Mouse (Mus musculus): ENCODE data around the gene Ccdc62. TPM values are rescaled to one million over a fixed set of nuclear protein-coding genes. Genes with fewer than 3 reads are reported as not detected.
A peak's percentile ranks its signal among the peaks of the same experiment; 100 is the strongest.

Gene Ccdc62
- polyA plus RNA-seq (2015; fragmentation: Nextera tagmentation; extraction: Ambion mirVana): 5.1 and 8.0 TPM in 2 replicates

DNA sequence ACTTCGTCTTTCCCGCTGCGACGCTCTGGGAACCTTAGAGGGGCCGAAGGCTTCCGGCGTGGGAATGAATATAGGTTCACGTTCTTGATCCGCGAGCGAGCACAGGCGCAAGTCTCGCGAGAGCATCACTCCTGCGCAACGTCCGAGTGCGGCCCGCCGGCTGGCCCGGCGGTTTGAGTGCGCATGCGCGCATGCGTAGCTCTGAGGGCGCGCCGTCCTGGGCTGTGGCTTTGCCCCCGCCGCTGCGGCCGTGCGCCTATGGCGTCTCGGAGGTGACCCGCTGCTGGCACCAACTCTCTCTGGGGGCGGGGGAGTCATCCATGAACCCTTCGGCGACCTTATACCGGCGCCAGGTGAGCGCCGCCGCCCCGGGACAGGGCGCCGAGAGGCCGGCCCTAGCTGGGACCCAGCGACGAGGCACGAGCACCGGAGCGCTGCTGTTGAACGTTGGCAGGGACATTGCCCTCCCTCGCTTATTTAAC, at the start of gene Ccdc62:
Gene Ccdc62, plus strand, starts transcription at position 172 of the 482 bp plus-strand sequence.
- Histone ChIP-seq H3K4me1 (replicated peaks) (peaks cover 6% of the 10 kb centered on the region), H3K27me3 (no peaks in the 10 kb centered on the region), H3K27ac (peak within 1 kb of the TSS; percentile 89), H3K4me2 (replicated peaks) (peak within 1 kb of the TSS; percentile 72), H3K4me3 (replicated peaks) (peak within 1 kb of the TSS; percentile 70), H3K9ac (replicated peaks) (peak within 1 kb of the TSS; percentile 89), H3K36me3 (peaks cover 31% of the 10 kb centered on the region), H3K9me3 (no peaks in the 10 kb centered on the region)
- under 1% methylated on average over 56 of the region's 56 CpGs for WGBS
- peak; percentile 97 for ATAC-seq

- no peak overlapping the region for H3K27ac ChIP-seq
- 78% methylated on average over 14 of the region's 14 CpGs for WGBS
- no peaks in the 10 kb centered on the region for H3K4me1 ChIP-seq (replicated peaks)
- H3K9ac ChIP-seq (replicated peaks): no peak overlapping the region
- H3K36me3 ChIP-seq: no peaks in the 10 kb centered on the region
- ATAC-seq: no peak
- H3K9me3 ChIP-seq: no peaks in the 10 kb centered on the region
- H3K27me3 ChIP-seq: no peaks in the 10 kb centered on the region
- no peak overlapping the region for H3K4me2 ChIP-seq (replicated peaks)
- no peak overlapping the region for H3K4me3 ChIP-seq (replicated peaks)
Measured at GRCm38 (mm10) chr5:123880778-123881177, 49.7 kb upstream of the Ccdc62 start.

- 90% methylated on average over 7 of the region's 7 CpGs for WGBS
- Histone ChIP-seq H3K9me3 (no peaks in the 10 kb centered on the region), H3K27ac (no peak overlapping the region), H3K9ac (replicated peaks) (no peak overlapping the region), H3K4me1 (replicated peaks) (no peaks in the 10 kb centered on the region), H3K4me2 (replicated peaks) (no peak overlapping the region), H3K36me3 (no peaks in the 10 kb centered on the region), H3K27me3 (no peaks in the 10 kb centered on the region), H3K4me3 (replicated peaks) (no peak overlapping the region)
- ATAC-seq: no peak
Measured at GRCm38 (mm10) chr5:123883891-123884290, 46.6 kb upstream of the Ccdc62 start.

DNA sequence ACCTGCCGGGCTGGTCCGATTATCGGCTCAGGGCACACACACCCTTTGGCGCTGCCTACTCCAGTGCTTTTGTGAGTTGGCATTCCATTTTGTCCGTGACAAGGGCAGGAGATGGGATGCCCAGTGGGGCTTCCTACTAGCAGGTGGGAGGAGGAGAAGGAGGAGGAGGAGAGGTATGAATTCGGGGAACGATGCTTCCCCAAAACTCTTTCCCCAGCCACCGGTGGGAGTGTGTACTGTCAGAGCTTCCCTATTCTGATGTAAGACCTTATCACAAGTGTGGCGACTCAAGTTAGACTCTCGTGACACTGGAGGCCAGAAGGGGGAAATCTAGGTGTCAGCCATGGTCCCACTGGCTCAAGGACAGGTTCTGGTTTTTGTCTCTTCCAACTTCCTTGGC, 46.1 kb upstream of the Ccdc62 start:
- Histone ChIP-seq H3K4me1 (replicated peaks) (no peaks in the 10 kb centered on the region), H3K27me3 (no peaks in the 10 kb centered on the region), H3K27ac (no peak overlapping the region), H3K9ac (replicated peaks) (no peak overlapping the region), H3K4me3 (replicated peaks) (no peak overlapping the region), H3K9me3 (no peaks in the 10 kb centered on the region), H3K4me2 (replicated peaks) (no peak overlapping the region), H3K36me3 (no peaks in the 10 kb centered on the region)
- WGBS: 77% methylated on average over 10 of the region's 10 CpGs
- no peak for ATAC-seq

DNA sequence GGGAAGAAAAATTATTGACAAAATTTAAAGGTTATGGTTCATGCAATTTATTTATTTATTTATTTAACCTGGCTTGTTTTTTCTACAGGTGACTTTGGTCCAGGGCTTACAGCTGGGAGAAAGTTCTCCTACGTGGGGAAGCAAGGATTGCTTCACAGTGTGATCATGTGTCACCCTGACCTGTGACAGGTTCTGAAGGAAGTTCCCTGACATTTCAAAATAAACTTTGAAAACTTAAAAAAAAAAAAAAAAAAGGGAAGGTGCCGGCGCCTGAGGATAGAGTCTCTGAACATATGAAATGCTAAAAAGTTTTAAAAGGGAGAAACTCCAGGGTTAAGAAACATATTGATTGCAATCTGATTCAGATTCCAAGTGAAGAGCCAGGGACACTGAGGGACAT, 44.1 kb upstream of the Ccdc62 start:
- Histone ChIP-seq H3K9ac (replicated peaks) (no peak overlapping the region), H3K27ac (no peak overlapping the region), H3K9me3 (no peaks in the 10 kb centered on the region), H3K4me1 (replicated peaks) (no peaks in the 10 kb centered on the region), H3K36me3 (no peaks in the 10 kb centered on the region), H3K27me3 (no peaks in the 10 kb centered on the region), H3K4me3 (replicated peaks) (no peak overlapping the region), H3K4me2 (replicated peaks) (no peak overlapping the region)
- no peak for ATAC-seq
- WGBS: 91% methylated on average over 3 of the region's 3 CpGs

DNA sequence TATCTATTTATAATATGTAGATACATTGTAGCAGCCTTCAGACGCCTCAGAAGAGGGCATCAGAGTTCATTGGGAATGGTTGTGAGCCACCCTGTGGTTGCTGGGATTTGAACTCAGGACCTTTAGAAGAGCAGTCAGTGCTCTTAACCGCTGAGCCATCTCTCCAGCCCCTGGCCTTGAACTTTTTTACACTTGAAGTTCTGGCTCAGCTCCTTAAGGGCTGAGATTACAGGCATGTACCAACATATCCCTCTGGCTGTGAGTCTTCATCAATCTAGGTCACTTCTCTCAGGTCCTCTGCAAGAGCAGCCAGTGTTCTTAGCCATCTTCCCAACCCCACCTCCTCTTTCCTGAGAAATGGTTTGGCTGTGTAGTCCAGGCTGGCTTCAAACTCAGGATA, 40.2 kb upstream of the Ccdc62 start:
- Histone ChIP-seq H3K4me3 (replicated peaks) (no peak overlapping the region), H3K4me2 (replicated peaks) (no peak overlapping the region), H3K36me3 (no peaks in the 10 kb centered on the region), H3K27ac (no peak overlapping the region), H3K9ac (replicated peaks) (no peak overlapping the region), H3K27me3 (no peaks in the 10 kb centered on the region), H3K4me1 (replicated peaks) (no peaks in the 10 kb centered on the region), H3K9me3 (no peaks in the 10 kb centered on the region)
- no peak for ATAC-seq
- WGBS: 84% methylated on average over 2 of the region's 2 CpGs

DNA sequence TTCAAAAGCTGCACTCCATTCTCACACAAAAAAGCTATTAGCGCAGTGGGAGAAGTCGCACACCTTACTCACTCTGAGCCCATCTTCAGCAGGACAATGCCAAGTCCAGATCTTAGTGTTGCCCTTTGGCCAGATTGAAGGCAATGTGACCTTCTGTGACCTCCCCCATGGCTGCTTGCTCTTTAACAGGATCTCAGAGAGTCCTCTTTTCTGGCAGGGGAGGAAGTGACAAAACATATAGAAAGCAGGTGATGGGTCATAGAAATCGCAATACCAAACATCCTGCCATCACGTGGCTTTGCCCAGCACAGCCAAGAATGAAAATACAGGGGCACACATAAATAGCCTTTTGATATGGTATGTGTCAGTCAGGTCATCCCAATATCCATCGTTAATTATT, 39.5 kb upstream of the Ccdc62 start:
- Histone ChIP-seq H3K4me2 (replicated peaks) (no peak overlapping the region), H3K36me3 (no peaks in the 10 kb centered on the region), H3K9ac (replicated peaks) (no peak overlapping the region), H3K4me1 (replicated peaks) (no peaks in the 10 kb centered on the region), H3K27ac (no peak overlapping the region), H3K9me3 (no peaks in the 10 kb centered on the region), H3K4me3 (replicated peaks) (no peak overlapping the region), H3K27me3 (no peaks in the 10 kb centered on the region)
- no peak for ATAC-seq
- WGBS: 79% methylated on average over 5 of the region's 5 CpGs

- Histone ChIP-seq H3K27me3 (no peaks in the 10 kb centered on the region), H3K4me2 (replicated peaks) (no peak overlapping the region), H3K9ac (replicated peaks) (no peak overlapping the region), H3K27ac (no peak overlapping the region), H3K4me3 (replicated peaks) (no peak overlapping the region), H3K36me3 (no peaks in the 10 kb centered on the region), H3K9me3 (no peaks in the 10 kb centered on the region), H3K4me1 (replicated peaks) (no peaks in the 10 kb centered on the region)
- no peak for ATAC-seq
- WGBS: 52% methylated on average over 6 of the region's 6 CpGs
Measured at GRCm38 (mm10) chr5:123891669-123892068, 38.8 kb upstream of the Ccdc62 start.

- no peak overlapping the region for H3K27ac ChIP-seq
- H3K4me2 ChIP-seq (replicated peaks): no peak overlapping the region
- no peaks in the 10 kb centered on the region for H3K9me3 ChIP-seq
- no peak overlapping the region for H3K9ac ChIP-seq (replicated peaks)
- H3K27me3 ChIP-seq: no peaks in the 10 kb centered on the region
- ATAC-seq: no peak
- H3K4me3 ChIP-seq (replicated peaks): no peak overlapping the region
- no peaks in the 10 kb centered on the region for H3K4me1 ChIP-seq (replicated peaks)
- 90% methylated on average over 5 of the region's 5 CpGs for WGBS
- H3K36me3 ChIP-seq: no peaks in the 10 kb centered on the region
Measured at GRCm38 (mm10) chr5:123893520-123893919, 37.0 kb upstream of the Ccdc62 start.

DNA sequence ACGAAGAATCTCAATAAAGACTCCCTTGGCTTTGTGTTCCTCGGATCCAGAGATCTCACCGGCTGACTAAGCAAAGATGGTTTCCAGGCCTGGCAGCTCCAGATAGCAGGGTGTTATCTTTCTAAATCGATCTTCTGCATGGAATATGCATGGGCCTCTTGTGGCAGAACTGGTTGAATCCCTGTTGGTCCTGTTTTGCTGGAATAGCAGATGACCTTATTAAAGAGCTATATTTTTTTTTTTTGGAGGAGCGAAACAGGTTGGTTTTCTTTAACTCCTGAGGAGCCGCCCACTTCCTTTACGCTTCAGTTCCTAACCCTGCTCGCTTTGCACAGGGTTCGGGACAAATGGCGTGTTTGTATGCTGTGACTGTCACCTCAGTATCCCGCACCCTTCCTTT, 34.1 kb upstream of the Ccdc62 start:
- no peak overlapping the region for H3K4me2 ChIP-seq (replicated peaks)
- H3K36me3 ChIP-seq: no peaks in the 10 kb centered on the region
- H3K27me3 ChIP-seq: no peaks in the 10 kb centered on the region
- no peak overlapping the region for H3K4me3 ChIP-seq (replicated peaks)
- H3K4me1 ChIP-seq (replicated peaks): no peaks in the 10 kb centered on the region
- no peak overlapping the region for H3K27ac ChIP-seq
- H3K9me3 ChIP-seq: no peaks in the 10 kb centered on the region
- WGBS: 85% methylated on average over 11 of the region's 11 CpGs
- no peak overlapping the region for H3K9ac ChIP-seq (replicated peaks)
- ATAC-seq: no peak

DNA sequence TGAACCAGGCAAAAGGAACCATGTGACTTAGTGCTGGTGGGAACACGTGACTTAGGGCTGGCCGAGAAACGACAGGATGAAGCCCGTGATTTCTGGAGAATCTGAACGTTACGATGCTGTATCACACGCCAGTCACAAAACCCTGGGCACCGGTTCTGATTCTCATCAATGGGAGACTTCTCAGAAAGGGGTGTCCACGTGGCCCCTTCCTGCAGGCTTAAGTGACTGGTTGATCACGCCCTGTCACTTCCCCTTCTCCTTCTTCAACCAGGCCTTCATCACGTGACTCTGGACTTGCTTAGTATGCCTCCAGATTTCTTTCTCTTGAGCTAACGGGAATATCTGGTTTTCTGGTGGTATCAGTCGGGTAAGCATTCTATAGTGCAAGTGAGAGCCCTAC, 33.1 kb upstream of the Ccdc62 start:
- Histone ChIP-seq H3K9me3 (no peaks in the 10 kb centered on the region), H3K4me2 (replicated peaks) (no peak overlapping the region), H3K27ac (no peak overlapping the region), H3K27me3 (no peaks in the 10 kb centered on the region), H3K4me3 (replicated peaks) (no peak overlapping the region), H3K9ac (replicated peaks) (no peak overlapping the region), H3K4me1 (replicated peaks) (no peaks in the 10 kb centered on the region), H3K36me3 (no peaks in the 10 kb centered on the region)
- no peak for ATAC-seq
- 86% methylated on average over 13 of the region's 13 CpGs for WGBS

DNA sequence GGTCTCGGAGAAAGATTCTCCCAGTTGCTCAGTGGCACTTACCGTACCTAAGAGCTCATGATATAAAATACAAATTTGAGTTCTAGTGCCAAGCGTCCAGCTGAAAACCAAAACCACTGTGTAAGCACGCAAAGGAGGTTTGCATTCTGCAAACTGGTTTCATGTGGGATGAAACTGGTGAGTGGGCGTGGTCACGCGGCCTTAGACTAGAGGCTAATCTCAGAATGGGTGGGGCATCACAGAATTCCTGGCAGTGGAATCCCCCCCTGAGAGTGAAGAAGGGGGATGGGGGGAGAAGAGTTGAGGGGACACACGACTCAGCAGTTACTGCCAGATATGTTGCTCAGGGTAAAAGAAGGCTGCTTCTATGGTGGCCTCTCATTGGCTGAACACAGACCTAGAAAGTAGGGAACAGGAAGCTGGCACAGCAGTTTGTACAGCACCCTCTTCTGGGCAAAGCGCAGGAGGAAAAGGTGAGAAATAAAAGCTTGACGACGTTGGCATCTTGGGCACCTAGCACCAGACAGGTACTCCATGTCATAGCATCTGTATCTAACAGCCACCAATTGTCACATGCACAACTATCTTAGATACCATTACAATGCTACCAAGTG, 26.3 kb upstream of the Ccdc62 start:
- Histone ChIP-seq H3K4me1 (replicated peaks) (peaks cover 17% of the 10 kb centered on the region), H3K27me3 (no peaks in the 10 kb centered on the region), H3K9me3 (no peaks in the 10 kb centered on the region), H3K4me2 (replicated peaks) (no peak overlapping the region), H3K27ac (no peak overlapping the region), H3K9ac (replicated peaks) (no peak overlapping the region), H3K4me3 (replicated peaks) (no peak overlapping the region), H3K36me3 (peaks cover 7% of the 10 kb centered on the region)
- WGBS: 75% methylated on average over 11 of the region's 11 CpGs
- ATAC-seq: no peak

Data from midbrain, embryonic 13.5 days (tissue).